Mouse (Mus musculus) naive thymus-derived CD4-positive, alpha-beta T cell, adult 2 months (primary cell): ENCODE data around the gene Xk.
A peak's percentile ranks its signal among the peaks of the same experiment; 100 is the strongest.
"Not testable (repeated sequence)": the region's sequence is repeated elsewhere in the genome, so short reads cannot be mapped to it uniquely, and the experiment has no call there.

Experiments used
- DNase-seq: peaks from one replicate; pipeline ENCODE4 v3.0.0-alpha.2; 2011; ENCODE audit warnings: low read depth

Gene Xk

DNA sequence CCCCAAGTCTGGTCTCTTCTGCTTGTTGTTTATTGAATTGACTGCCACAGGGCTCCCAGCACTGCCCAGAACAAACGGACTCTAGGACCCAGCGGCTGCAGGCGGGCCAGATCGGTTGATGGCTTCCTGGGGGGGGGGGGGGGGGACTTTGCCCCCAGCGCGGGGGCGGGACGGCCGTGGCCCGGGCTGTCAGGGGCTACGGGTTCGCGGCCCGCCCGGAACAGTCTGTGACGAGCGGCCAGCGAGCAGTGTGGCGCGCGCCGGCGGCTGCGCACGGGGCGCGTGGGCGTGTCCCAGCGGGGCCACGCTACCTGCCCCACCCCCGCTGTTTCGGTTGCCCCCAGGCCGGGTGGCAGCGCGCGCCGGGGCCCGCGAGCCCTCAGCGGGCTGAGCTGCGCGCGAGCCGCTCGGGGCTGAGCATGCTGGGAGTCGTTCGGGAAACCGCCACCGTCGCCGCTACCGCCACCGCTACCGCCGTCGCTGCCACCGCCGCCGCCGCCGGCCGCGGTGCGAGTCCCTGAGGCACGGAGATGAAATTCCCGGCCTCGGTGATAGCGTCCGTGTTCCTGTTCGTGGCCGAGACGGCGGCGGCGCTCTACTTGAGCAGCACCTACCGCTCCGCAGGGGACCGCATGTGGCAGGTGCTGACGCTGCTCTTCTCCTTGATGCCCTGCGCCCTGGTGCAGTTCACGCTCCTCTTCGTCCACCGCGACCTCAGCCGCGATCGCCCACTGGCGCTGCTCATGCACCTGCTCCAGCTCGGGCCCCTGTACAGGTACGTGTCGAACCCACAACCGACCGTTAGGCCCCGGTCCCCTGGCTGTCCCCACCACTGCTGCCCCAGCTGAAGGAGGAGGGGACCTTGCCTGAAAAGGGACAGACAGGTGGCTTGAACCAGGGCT lies at the start of gene Xk:
TSS of gene Xk (plus strand) at position 297 of the 902 bp plus-strand sequence.
- peak; percentile 64 for DNase-seq

DNA sequence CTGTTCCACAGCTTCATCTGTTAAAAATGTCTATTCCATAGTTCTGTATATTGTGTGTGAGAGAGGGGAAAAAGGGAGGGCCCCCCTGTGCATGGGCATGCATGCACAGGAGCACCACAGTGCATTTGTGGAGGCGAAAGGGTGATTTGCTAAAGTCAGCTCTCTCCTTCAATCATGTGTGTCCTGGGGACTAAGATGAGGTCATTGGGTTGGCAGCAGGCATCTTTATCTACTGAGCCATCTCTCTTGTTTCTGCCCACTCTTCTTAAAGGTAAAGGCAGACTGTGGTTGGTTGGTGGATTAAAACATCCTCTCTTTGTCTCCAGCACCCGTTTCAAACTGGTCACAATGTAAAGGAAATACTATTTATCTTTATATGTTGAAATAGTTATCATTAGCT lies 45.5 kb upstream of the Xk start:
- no peak for DNase-seq

- no peak for DNase-seq
Measured at GRCm38 (mm10) chrX:9240737-9241591, 31.6 kb upstream of the Xk start.

GRCm38 (mm10) chrX:9243381-9243864 lies 29.1 kb upstream of the Xk start:
- no peak for DNase-seq

- no peak for DNase-seq
Measured at GRCm38 (mm10) chrX:9244603-9245336, 27.8 kb upstream of the Xk start.

GRCm38 (mm10) chrX:9248911-9249310 lies 23.6 kb upstream of the Xk start:
- DNase-seq: no peak

GRCm38 (mm10) chrX:9253990-9254389 lies 18.6 kb upstream of the Xk start:
- DNase-seq: peak; percentile 15

DNA sequence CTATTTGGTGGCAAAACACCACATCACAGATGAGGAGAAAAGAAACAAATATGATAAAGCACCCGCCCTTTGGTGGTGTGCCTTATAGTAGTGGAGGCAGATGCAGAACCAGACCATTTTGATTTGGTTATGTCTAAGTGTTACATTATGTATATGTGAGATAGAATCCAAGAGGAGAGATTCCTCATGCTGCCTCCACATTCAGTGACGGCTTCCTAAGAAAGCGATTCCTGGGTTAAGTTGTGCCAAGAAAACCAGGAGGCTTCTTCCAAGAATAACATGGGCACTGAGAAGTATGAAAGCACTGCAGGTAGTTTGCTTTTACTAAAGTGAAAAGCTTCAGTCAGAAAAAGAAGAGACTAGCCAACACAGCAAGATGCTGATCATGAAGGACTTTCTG lies 17.7 kb upstream of the Xk start:
- no peak for DNase-seq

- DNase-seq: no peak
Measured at GRCm38 (mm10) chrX:9256766-9257165, 15.8 kb upstream of the Xk start, which contains the start of gene Gm14862. Gm14862 (minus strand) TSS chrX:9256899.

DNA sequence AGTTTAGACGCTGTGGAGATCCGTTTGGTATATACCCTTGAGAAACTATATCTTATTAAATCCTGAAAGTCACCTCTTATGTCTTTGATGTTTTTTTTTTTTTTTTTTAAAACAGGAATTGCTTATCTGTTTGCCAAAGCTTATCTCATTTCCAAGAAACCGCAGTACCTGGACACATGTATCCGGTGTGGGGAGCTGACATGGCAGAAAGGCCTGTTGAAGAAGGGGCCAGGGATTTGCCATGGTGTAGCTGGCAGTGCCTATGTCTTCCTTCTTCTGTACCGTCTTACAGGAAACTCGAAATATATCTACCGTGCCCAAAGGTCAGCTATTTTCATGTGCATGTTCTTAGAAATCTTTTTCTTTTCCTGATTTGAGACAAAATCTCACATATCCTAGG lies 14.7 kb upstream of the Xk start:
- DNase-seq: no peak

DNA sequence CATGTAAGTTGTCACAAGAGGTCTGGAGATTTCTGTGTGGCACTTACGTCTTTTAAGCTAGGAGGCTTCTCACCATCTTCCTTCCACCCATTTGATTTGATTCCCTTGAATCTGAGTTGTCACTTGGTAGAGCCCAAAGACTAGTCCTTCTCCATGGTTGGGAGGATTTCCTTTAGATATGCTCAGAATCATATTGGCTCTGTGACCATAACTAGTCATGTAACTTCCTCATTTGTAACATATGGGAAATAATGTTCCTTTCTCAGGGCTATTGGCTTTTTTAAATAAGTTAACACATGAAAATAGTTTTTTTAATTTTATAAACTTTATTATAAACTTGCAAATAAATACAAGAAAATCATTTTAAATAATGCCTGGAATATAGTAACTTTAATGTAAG lies 13.3 kb upstream of the Xk start:
- DNase-seq: no peak

DNA sequence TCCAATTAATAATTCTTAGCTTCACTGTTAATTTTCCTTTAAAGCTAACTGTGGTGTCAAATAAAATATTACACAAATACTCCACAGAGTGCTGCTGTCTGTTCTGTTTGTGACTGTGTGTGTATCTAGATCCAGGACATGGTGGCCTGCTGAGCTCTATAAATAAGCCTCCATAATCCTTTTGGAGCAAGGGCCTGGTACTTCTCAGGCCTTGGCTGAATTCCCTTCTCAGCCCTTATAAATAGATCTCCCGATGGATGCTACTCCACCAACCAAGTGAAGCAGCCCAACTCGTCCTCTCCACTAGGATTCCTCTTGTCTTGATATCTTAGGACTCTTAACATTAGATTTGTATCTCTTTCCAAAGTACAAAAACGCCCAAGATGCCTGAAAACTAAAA lies 1.4 kb upstream of the Xk start:
- DNase-seq: no peak

GRCm38 (mm10) chrX:9271947-9272459 lies 553 bp upstream of the Xk start:
- no peak for DNase-seq

DNA sequence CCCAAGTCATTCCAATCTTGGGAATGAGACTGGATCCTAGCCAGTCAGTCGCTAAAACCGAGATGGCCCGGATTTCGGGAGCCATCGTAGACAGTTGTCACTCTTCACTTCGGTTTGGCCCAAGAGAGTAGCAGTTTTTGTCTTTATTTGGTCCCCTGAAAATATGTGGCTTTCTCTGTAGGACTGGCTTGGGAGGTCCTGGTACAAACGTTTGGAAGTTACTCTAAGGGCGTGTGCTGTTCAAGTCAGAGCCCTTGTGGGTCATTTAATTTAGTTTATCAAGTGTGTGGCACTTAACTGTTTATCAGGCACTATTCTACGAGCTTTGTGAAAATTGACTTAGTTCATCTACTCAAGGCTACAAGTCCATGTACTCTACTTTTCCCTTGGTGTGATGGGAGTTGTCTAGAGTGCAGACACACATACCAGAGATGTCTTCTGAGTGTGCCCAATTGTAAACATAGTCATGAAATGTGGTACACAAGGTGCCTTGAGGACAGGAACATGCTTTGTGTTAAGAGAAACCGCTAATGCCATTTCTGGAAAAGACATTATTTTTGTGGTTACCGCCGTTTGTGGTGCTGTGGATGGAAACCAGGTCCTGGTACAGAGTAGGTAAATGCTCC lies 934 bp downstream of the Xk start:
- DNase-seq: peak; percentile 23

GRCm38 (mm10) chrX:9274321-9274720 lies 1.8 kb downstream of the Xk start:
- DNase-seq: no peak

GRCm38 (mm10) chrX:9283464-9283863 lies 10.9 kb downstream of the Xk start, which contains the start of gene H2al1m:
H2al1m (plus strand) TSS chrX:9283764.
- not testable (repeated sequence) for DNase-seq

DNA sequence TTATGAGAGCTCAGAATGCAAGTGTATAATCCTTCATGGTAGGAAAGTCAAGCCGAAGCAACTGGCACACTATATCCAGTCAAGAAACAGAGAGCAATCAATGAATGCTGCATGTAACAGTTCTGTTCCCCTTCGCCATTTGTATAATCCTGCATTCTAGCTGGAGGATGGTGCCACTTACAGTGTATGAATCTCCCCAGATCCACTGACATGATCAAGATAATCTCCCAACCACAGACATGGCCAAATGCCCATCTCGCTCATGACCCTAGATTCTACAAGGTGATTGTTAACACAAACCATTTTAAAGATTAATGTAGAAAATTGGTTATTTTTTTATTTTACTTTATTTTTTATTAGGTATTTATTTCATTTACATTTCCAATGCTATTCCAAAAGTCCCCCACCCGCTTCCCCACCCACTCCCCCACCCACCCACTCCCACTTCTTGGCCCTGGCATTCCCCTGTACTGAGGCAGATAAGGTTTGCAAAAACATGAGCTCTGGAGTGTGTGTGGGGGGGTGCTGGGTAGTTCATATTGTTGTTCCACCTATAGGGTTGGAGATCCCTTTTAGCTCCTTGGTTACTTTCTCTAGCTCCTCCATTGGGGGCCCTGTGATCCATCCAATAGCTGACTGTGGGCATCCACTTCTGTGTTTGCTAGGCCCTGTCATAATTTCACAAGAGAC lies 20.7 kb downstream of the Xk start:
- DNase-seq: not testable (repeated sequence)

DNA sequence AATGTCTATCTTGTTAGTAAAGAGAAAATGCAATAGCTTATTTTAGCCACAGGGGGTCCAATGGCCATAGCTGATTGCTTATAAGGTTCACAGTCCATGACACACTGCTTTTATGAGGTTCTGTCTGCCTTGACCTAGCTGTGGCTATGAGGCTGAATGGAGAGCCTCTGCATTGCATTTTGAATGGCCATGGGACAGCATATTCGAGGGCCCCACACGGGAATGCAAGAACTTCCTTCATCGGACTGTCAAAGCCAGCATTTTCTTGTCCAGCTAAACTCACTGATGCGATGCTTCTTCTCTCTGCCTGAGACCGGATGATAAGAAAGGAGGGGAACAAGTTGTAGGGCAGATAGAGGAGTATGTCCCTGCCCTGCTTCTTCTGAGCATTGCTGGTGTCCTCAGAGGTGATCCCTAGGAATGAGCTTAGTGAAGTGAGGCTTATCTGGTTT lies 25.9 kb downstream of the Xk start:
- no peak for DNase-seq

DNA sequence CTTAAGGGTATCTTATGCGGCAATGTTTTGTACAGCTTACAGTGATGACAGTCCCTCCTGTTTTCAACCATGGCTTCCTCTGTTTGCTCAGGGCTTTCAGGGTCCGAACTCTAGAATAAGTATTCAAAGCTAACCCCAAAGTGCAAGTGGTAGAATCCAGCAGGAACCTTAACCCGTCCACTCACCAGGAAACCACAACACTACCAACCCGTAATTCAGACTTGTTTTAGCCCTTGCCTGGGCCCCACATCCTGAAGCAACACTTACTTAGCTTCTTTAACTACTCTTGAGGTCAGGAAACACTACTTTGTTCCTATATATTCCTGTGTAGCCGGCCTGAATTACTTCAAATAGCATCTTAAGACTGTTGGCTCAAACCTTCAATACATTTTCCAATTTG lies 30.2 kb downstream of the Xk start:
- no peak for DNase-seq

- no peak for DNase-seq
Measured at GRCm38 (mm10) chrX:9303455-9303854, 30.9 kb downstream of the Xk start.

GRCm38 (mm10) chrX:9316457-9316856 lies 43.9 kb downstream of the Xk start:
- not testable (repeated sequence) for DNase-seq
